In genomic region chr3:108572309-108573010, GRCm38 (mm10) we compare ENCODE assay signal across 8 mouse cellular contexts. TPM values are rescaled to one million over a fixed set of nuclear protein-coding genes. Genes with fewer than 3 reads are reported as not detected.
DNase-seq lines count a peak whose midpoint lies in the region; ATAC-seq and TF ChIP-seq lines count a peak whose summit lies in the region.

No protein-coding gene starts in this region.

- peak overlapping the region; percentile 75; the same call in 1 of the 2 replicates for H3K9ac ChIP-seq in hindbrain, postnatal 0 days (replicated peaks; ENCODE audit: low read length)

- 42% methylated on average over 18 of the region's 18 CpGs for WGBS in hindbrain, postnatal 0 days

- no peak for TF ChIP-seq CTCF in layer of hippocampus, adult 2 months (conservative IDR thresholded peaks at IDR 0.05)
- TF ChIP-seq CTCF in hindbrain, postnatal 0 days (IDR thresholded peaks at IDR 0.05; ENCODE audit: low read depth), result no peak

- H3K4me2 ChIP-seq in hindbrain, postnatal 0 days (ENCODE audit: low read depth, low read length), result peak overlapping the region; percentile 78
- H3K4me2 ChIP-seq in myocyte (ENCODE audit: low read depth), result peak overlapping the region; percentile 99

- no peak for DNase-seq in layer of hippocampus, adult 2 months (ENCODE audit: low spot score in 2 of 2)
- DNase-seq in layer of hippocampus, postnatal 25 days (ENCODE audit: extremely low spot score in 1 of 2, low spot score in 1 of 2), result no peak
- DNase-seq in hindbrain, postnatal 0 days (ENCODE audit: low spot score), result no peak
- no peak for DNase-seq in thymus, postnatal 0 days (ENCODE audit: low spot score)
- no peak for DNase-seq in right cerebral cortex, adult 18-20 months
- no peak for DNase-seq in cerebellum, postnatal 10 days

- no peaks in the 10 kb centered on the region for H3K27me3 ChIP-seq in hindbrain, postnatal 0 days (ENCODE audit: insufficient read depth, low read length)
- peaks cover 6% of the 10 kb centered on the region for H3K27me3 ChIP-seq in myocyte (ENCODE audit: control insufficient read depth, insufficient read depth, insufficient read length)

- no peaks in the 10 kb centered on the region for H3K36me3 ChIP-seq in hindbrain, postnatal 0 days (ENCODE audit: insufficient read depth, low read length)
- no peaks in the 10 kb centered on the region for H3K36me3 ChIP-seq in myocyte (ENCODE audit: control insufficient read depth, insufficient read depth)

- H3K4me1 ChIP-seq in brown adipose tissue, adult 24 weeks (ENCODE audit: control insufficient read depth, insufficient read depth, insufficient read length, low read length), result no peaks in the 10 kb centered on the region
- no peaks in the 10 kb centered on the region for H3K4me1 ChIP-seq in hindbrain, postnatal 0 days (ENCODE audit: insufficient read depth, low read length)

- peaks cover 17% of the 10 kb centered on the region for H3K79me2 ChIP-seq in myocyte (ENCODE audit: control insufficient read depth, insufficient read depth)

- no peaks in the 10 kb centered on the region for H3K9me3 ChIP-seq in hindbrain, postnatal 0 days (ENCODE audit: low read length)

- H3K4me3 ChIP-seq in layer of hippocampus, adult 2 months, result peak overlapping the region; percentile 98
- H3K4me3 ChIP-seq in brown adipose tissue, adult 24 weeks (ENCODE audit: insufficient read depth, low read depth, low read length), result peak overlapping the region; percentile 70
- H3K4me3 ChIP-seq in hindbrain, postnatal 0 days (ENCODE audit: low read length), result peak overlapping the region; percentile 65
- H3K4me3 ChIP-seq in myocyte, result peak overlapping the region; percentile 81

- no peak overlapping the region for H3ac ChIP-seq in myocyte (ENCODE audit: control insufficient read depth, insufficient read length)

- peak overlapping the region; percentile 94; the same call in 1 of the 2 replicates for H3K27ac ChIP-seq in layer of hippocampus, adult 2 months
- no peak overlapping the region for H3K27ac ChIP-seq in brown adipose tissue, adult 24 weeks (replicated peaks; ENCODE audit: low read depth, low read length)
- H3K27ac ChIP-seq in hindbrain, postnatal 0 days, result 0 out of 2 replicates have a peak overlapping the region, but pooled peaks have one; percentile 76

- ATAC-seq in hindbrain, postnatal 0 days, result no peak

- TF ChIP-seq POLR2A in myocyte (IDR thresholded peaks at IDR 0.05; ENCODE audit: insufficient read length, low read depth), result no peak

TF ChIP-seq in myocyte, 11 proteins besides CTCF, POLR2A, EP300 and RAD21:
- no peak for TF ChIP-seq MYOG (IDR thresholded peaks at IDR 0.05; ENCODE audit: control insufficient read depth in 1 of 3, insufficient read depth in 1 of 3, insufficient read length in 2 of 3, low read depth in 2 of 3)
- no peak for TF ChIP-seq SRF (IDR thresholded peaks at IDR 0.05; ENCODE audit: control insufficient read depth, insufficient read length, low read depth)
- no peak for TF ChIP-seq REST (IDR thresholded peaks at IDR 0.05; ENCODE audit: insufficient read depth, insufficient read length)
- TF ChIP-seq CEBPB (IDR thresholded peaks at IDR 0.05; ENCODE audit: insufficient read depth, poor library complexity, severe bottlenecking), result no peak
- no peak for TF ChIP-seq POLR2AphosphoS2 (IDR thresholded peaks at IDR 0.05; ENCODE audit: insufficient read length, low read depth)
- TF ChIP-seq TCF12 (IDR thresholded peaks at IDR 0.05; ENCODE audit: insufficient read depth, poor library complexity, severe bottlenecking), result no peak

RNA-seq across cellular contexts. Expression of gene Taf13, which starts 1.0 kb away (rescaled TPM):
- total RNA-seq in layer of hippocampus, adult 2 months (2021), result 10 to 100 TPM; 20.7 to 27.3 TPM
- total RNA-seq in layer of hippocampus, postnatal 25 days (2021), result 10 to 100 TPM; 25.6 to 29.0 TPM
- polyA plus RNA-seq in brown adipose tissue, adult 24 weeks (2012; ENCODE audit: insufficient read depth, insufficient read length, missing spikeins), result 23.7 and 42.7 TPM in 2 replicates
- total RNA-seq in hindbrain, postnatal 0 days (2014; rRNA removed), result 7.7 and 12.4 TPM in 2 replicates
- polyA plus RNA-seq in hindbrain, postnatal 0 days (2015; fragmentation: Nextera tagmentation; extraction: Ambion mirVana), result 38.9 and 46.7 TPM in 2 replicates
- 19.9 TPM for polyA plus RNA-seq in myocyte (2012; fragmentation: generic; extraction: Trizol)
- 45.5 and 48.4 TPM in 2 replicates for polyA plus RNA-seq in thymus, postnatal 0 days (2015; fragmentation: Nextera tagmentation; extraction: Ambion mirVana)

RNA-seq across cellular contexts. Expression of gene Tmem167b, which starts 10.2 kb away (rescaled TPM):
- 10 to 100 TPM; 55.6 to 56.2 TPM for total RNA-seq in layer of hippocampus, adult 2 months (2021)
- 10 to 100 TPM; 49.6 to 54.1 TPM for total RNA-seq in layer of hippocampus, postnatal 25 days (2021)
- 24.1 and 27.7 TPM in 2 replicates for polyA plus RNA-seq in brown adipose tissue, adult 24 weeks (2012; ENCODE audit: insufficient read depth, insufficient read length, missing spikeins)
- 31.9 and 38.9 TPM in 2 replicates for total RNA-seq in hindbrain, postnatal 0 days (2014; rRNA removed)
- polyA plus RNA-seq in hindbrain, postnatal 0 days (2015; fragmentation: Nextera tagmentation; extraction: Ambion mirVana), result 38.9 and 41.4 TPM in 2 replicates
- 21.7 TPM for polyA plus RNA-seq in myocyte (2012; fragmentation: generic; extraction: Trizol)
- polyA plus RNA-seq in thymus, postnatal 0 days (2015; fragmentation: Nextera tagmentation; extraction: Ambion mirVana), result 31.3 and 32.0 TPM in 2 replicates

RNA-seq across cellular contexts. Expression of gene Wdr47, which starts 18.6 kb away (rescaled TPM):
- 100 to 1,000 TPM; 125 to 135 TPM for total RNA-seq in layer of hippocampus, adult 2 months (2021)
- total RNA-seq in layer of hippocampus, postnatal 25 days (2021), result 100 to 1,000 TPM; 130 to 139 TPM
- polyA plus RNA-seq in brown adipose tissue, adult 24 weeks (2012; ENCODE audit: insufficient read depth, insufficient read length, missing spikeins), result 4.5 and 5.3 TPM in 2 replicates
- 64.7 and 65.9 TPM in 2 replicates for total RNA-seq in hindbrain, postnatal 0 days (2014; rRNA removed)
- 65.9 and 70.5 TPM in 2 replicates for polyA plus RNA-seq in hindbrain, postnatal 0 days (2015; fragmentation: Nextera tagmentation; extraction: Ambion mirVana)
- polyA plus RNA-seq in myocyte (2012; fragmentation: generic; extraction: Trizol), result 5.2 TPM
- polyA plus RNA-seq in thymus, postnatal 0 days (2015; fragmentation: Nextera tagmentation; extraction: Ambion mirVana), result 6.8 and 8.1 TPM in 2 replicates

RNA-seq across cellular contexts. Expression of gene 5330417C22Rik, which starts 36.1 kb away (rescaled TPM):
- total RNA-seq in layer of hippocampus, adult 2 months (2021), result 10 to 100 TPM; 24.8 to 28.8 TPM
- total RNA-seq in layer of hippocampus, postnatal 25 days (2021), result 10 to 100 TPM; 24.2 to 27.8 TPM
- not detected in 2 replicates for polyA plus RNA-seq in brown adipose tissue, adult 24 weeks (2012; ENCODE audit: insufficient read depth, insufficient read length, missing spikeins)
- total RNA-seq in hindbrain, postnatal 0 days (2014; rRNA removed), result 10.2 and 10.7 TPM in 2 replicates
- 13.5 and 17.3 TPM in 2 replicates for polyA plus RNA-seq in hindbrain, postnatal 0 days (2015; fragmentation: Nextera tagmentation; extraction: Ambion mirVana)
- 0.05 TPM for polyA plus RNA-seq in myocyte (2012; fragmentation: generic; extraction: Trizol)
- polyA plus RNA-seq in thymus, postnatal 0 days (2015; fragmentation: Nextera tagmentation; extraction: Ambion mirVana), result 1.0 and 1.2 TPM in 2 replicates

RNA-seq across cellular contexts. Expression of gene 1700013F07Rik, which starts 38.5 kb away (rescaled TPM):
- 1 to 10 TPM; 1.5 TPM for total RNA-seq in layer of hippocampus, adult 2 months (2021)
- total RNA-seq in layer of hippocampus, postnatal 25 days (2021), result 1 to 10 TPM in 1 of 2 experiments, under 1 TPM in 1; 0.98 to 2.4 TPM
- not detected in 2 replicates for polyA plus RNA-seq in brown adipose tissue, adult 24 weeks (2012; ENCODE audit: insufficient read depth, insufficient read length, missing spikeins)
- total RNA-seq in hindbrain, postnatal 0 days (2014; rRNA removed), result 1.3 and 6.7 TPM in 2 replicates
- 3.1 and 3.2 TPM in 2 replicates for polyA plus RNA-seq in hindbrain, postnatal 0 days (2015; fragmentation: Nextera tagmentation; extraction: Ambion mirVana)
- polyA plus RNA-seq in myocyte (2012; fragmentation: generic; extraction: Trizol), result 0.76 TPM
- 0.22 TPM in 1 of 2 replicates, not detected in the other for polyA plus RNA-seq in thymus, postnatal 0 days (2015; fragmentation: Nextera tagmentation; extraction: Ambion mirVana)
